ENCODE assay signal across 7 mouse cellular contexts in the genomic region with DNA sequence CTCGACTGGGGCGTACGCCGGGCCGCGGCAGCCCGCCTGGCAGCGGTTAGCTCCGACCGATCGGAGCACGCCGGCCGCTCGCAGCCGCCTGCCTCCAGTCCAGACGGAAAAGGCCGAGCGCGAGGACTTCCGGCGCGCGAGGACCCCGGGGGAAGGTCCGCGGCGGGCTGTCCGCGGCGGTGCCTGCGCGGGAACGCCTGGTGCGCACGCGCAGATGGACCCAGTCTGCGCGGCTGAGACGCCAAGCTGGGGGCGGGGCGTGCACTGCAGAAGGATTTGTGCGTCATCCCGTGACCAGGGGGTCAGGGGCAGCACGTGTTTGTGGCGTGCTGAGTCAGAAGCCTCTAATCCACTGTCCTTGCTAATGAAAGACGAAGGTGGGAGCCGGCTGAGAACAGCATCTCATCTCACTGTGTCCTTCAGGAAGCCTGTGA. TPM values are rescaled to one million over a fixed set of nuclear protein-coding genes. Genes with fewer than 3 reads are reported as not detected.
DNase-seq lines count a peak whose midpoint lies in the region; ATAC-seq lines count a peak whose summit lies in the region.

A gene (minus strand): TSS at position 115 of the 434 bp plus-strand sequence.

- ATAC-seq in granulocyte monocyte progenitor cell, adult 5-6 weeks (replicated peaks; ENCODE audit: poor library complexity, severe bottlenecking), result peak; percentile 90
- peak; percentile 96 for ATAC-seq in midbrain, embryonic 13.5 days

- H3K9ac ChIP-seq in midbrain, embryonic 13.5 days (replicated peaks), result peak within 1 kb of the TSS; percentile 93

- H3K27me3 ChIP-seq in embryonic facial prominence, embryonic 10.5 days (replicated peaks; ENCODE audit: low read depth, poor library complexity, severe bottlenecking), result no peaks in the 10 kb centered on the region
- H3K27me3 ChIP-seq in limb, embryonic 10.5 days (ENCODE audit: low read depth, poor library complexity, severe bottlenecking), result no peaks in the 10 kb centered on the region
- H3K27me3 ChIP-seq in midbrain, embryonic 13.5 days, result no peaks in the 10 kb centered on the region

- WGBS in embryonic facial prominence, embryonic 10.5 days, result under 1% methylated on average over 48 of the region's 48 CpGs
- WGBS in limb, embryonic 10.5 days, result under 1% methylated on average over 48 of the region's 48 CpGs
- under 1% methylated on average over 39 of the region's 48 CpGs for WGBS in midbrain, embryonic 13.5 days

- no peaks in the 10 kb centered on the region for H3K9me3 ChIP-seq in embryonic facial prominence, embryonic 10.5 days
- no peaks in the 10 kb centered on the region for H3K9me3 ChIP-seq in limb, embryonic 10.5 days (replicated peaks)
- no peaks in the 10 kb centered on the region for H3K9me3 ChIP-seq in midbrain, embryonic 13.5 days

- peaks cover 16% of the 10 kb centered on the region for H3K4me1 ChIP-seq in embryonic facial prominence, embryonic 10.5 days
- H3K4me1 ChIP-seq in limb, embryonic 10.5 days, result peaks cover 12% of the 10 kb centered on the region
- peaks cover 26% of the 10 kb centered on the region for H3K4me1 ChIP-seq in midbrain, embryonic 13.5 days (replicated peaks)

- H3K27ac ChIP-seq in embryonic facial prominence, embryonic 10.5 days (replicated peaks), result peak within 1 kb of the TSS; percentile 94
- H3K27ac ChIP-seq in limb, embryonic 10.5 days, result peak within 1 kb of the TSS; percentile 95
- H3K27ac ChIP-seq in midbrain, embryonic 13.5 days, result peak within 1 kb of the TSS; percentile 88

- peaks cover 62% of the 10 kb centered on the region for H3K36me3 ChIP-seq in embryonic facial prominence, embryonic 10.5 days (replicated peaks)
- peaks cover 58% of the 10 kb centered on the region for H3K36me3 ChIP-seq in limb, embryonic 10.5 days
- H3K36me3 ChIP-seq in midbrain, embryonic 13.5 days, result peaks cover 26% of the 10 kb centered on the region

- H3K4me3 ChIP-seq in embryonic facial prominence, embryonic 10.5 days, result peak within 1 kb of the TSS; percentile 91
- peak within 1 kb of the TSS; percentile 86 for H3K4me3 ChIP-seq in limb, embryonic 10.5 days
- peak within 1 kb of the TSS; percentile 75 for H3K4me3 ChIP-seq in midbrain, embryonic 13.5 days (replicated peaks)

- H3K4me2 ChIP-seq in midbrain, embryonic 13.5 days (replicated peaks), result peak within 1 kb of the TSS; percentile 98

- peak; percentile 99 for DNase-seq in adrenal gland, postnatal 10 days
- DNase-seq in embryonic facial prominence, embryonic 10.5 days (ENCODE audit: low spot score), result peak; percentile 98
- peak; percentile 97 for DNase-seq in kidney, adult 11 months
- peak; percentile 98 for DNase-seq in limb, embryonic 10.5 days (ENCODE audit: low spot score)
- DNase-seq in spleen, adult 12 weeks (ENCODE audit: low spot score), result peak; percentile 89

RNA-seq across cellular contexts. Expression of the gene that starts here (rescaled TPM):
- total RNA-seq in adrenal gland, postnatal 10 days (2021), result 100 to 1,000 TPM; 157 to 187 TPM
- polyA plus RNA-seq in embryonic facial prominence, embryonic 10.5 days (2016; fragmentation: Nextera tagmentation; extraction: Ambion mirVana), result 285 and 304 TPM in 2 replicates
- total RNA-seq in granulocyte monocyte progenitor cell, adult 5-6 weeks (2014; fragmentation: Nextera tagmentation), result 72.5 and 80.0 TPM in 2 replicates
- total RNA-seq in granulocyte monocyte progenitor cell, adult 5-6 weeks (2017), result 237 and 273 TPM in 2 replicates
- polyA plus RNA-seq in limb, embryonic 10.5 days (2016; fragmentation: Nextera tagmentation; extraction: Ambion mirVana), result 301 and 341 TPM in 2 replicates
- polyA plus RNA-seq in midbrain, embryonic 13.5 days (2015; fragmentation: Nextera tagmentation; extraction: Ambion mirVana), result 198 and 207 TPM in 2 replicates

Comparison
In these comparisons a context has a peak if more than half of its experiments do, and no peak if none do; other contexts are left out.
1. Peak in every context shown above with its lines: DNase-seq, ATAC-seq, H3K4me3 ChIP-seq and H3K27ac ChIP-seq.